Mouse (Mus musculus) MEL (cell line): Measurements from ENCODE around the gene Awat1. TPM values are rescaled to one million over a fixed set of nuclear protein-coding genes. Genes with fewer than 3 reads are reported as not detected.
A peak's percentile ranks its signal among the peaks of the same experiment; 100 is the strongest.

Source experiments
- DNase-seq: peaks from one replicate; pipeline ENCODE4 v3.0.0; 2011; ENCODE audit warnings: low read depth, low spot score
- H3K27ac ChIP-seq: 2 replicates; pipeline ENCODE4 v1.5.1; 2012; ENCODE audit warnings: low read depth, mild to moderate bottlenecking, control low read depth, low read length, moderate library complexity; ENCODE audit not compliant: control insufficient read depth
- H3K27me3 ChIP-seq, 2 experiments: fragments of 150-350 bp in 1 of 2; sonication (generic) in 1 of 2; 2 replicates each; pipeline ENCODE4 v1.6.1; 2012; ENCODE audit warnings: low read length in 2 of 2, mild to moderate bottlenecking in 2 of 2, improper control_type of control experiment in 1 of 2, moderate library complexity in 1 of 2; ENCODE audit not compliant: insufficient read depth in 2 of 2, control insufficient read depth in 1 of 2
- H3K36me3 ChIP-seq, 2 experiments: 2 replicates each; pipeline ENCODE4 v1.6.1; 2012 to 2014; ENCODE audit warnings: low read length in 2 of 2, improper control_type of control experiment in 1 of 2, inconsistent platforms in 1 of 2, mild to moderate bottlenecking in 1 of 2; ENCODE audit not compliant: insufficient read depth in 2 of 2, control insufficient read depth in 1 of 2
- H3K4me1 ChIP-seq, 2 experiments: fragments of 150-350 bp in 1 of 2; sonication (generic) in 1 of 2; 2 replicates each; pipeline ENCODE4 v1.6.1; 2012; ENCODE audit warnings: low read length in 2 of 2, improper control_type of control experiment in 1 of 2, mild to moderate bottlenecking in 1 of 2; ENCODE audit not compliant: insufficient read depth in 2 of 2, control insufficient read depth in 1 of 2
- H3K4me3 ChIP-seq, 2 experiments: fragments of 150-350 bp in 1 of 2; sonication (generic) in 1 of 2; 2 replicates each; pipeline ENCODE4 v1.5.1; 2012; ENCODE audit warnings: low read depth in 2 of 2, low read length in 2 of 2, mild to moderate bottlenecking in 2 of 2, moderate library complexity in 2 of 2, control low read depth in 1 of 2, improper control_type of control experiment in 1 of 2; ENCODE audit not compliant: control insufficient read depth in 1 of 2, insufficient read depth in 1 of 2
- H3K79me2 ChIP-seq: 2 replicates; pipeline ENCODE4 v1.6.1; 2012; ENCODE audit warnings: mild to moderate bottlenecking, low read length, moderate library complexity; ENCODE audit not compliant: control insufficient read depth, poor library complexity, insufficient read depth
- H3K9ac ChIP-seq: 2 replicates; pipeline ENCODE4 v1.6.1; 2012; ENCODE audit warnings: low read depth, mild to moderate bottlenecking, control low read depth, low read length, moderate library complexity; ENCODE audit not compliant: control insufficient read depth, poor library complexity, severe bottlenecking
- H3K9me3 ChIP-seq: fragments of 150-350 bp; sonication (generic); replicated peaks from 2 replicates; pipeline ENCODE4 v1.6.1; 2012; ENCODE audit warnings: mild to moderate bottlenecking, low read length, improper control_type of control experiment, moderate library complexity; ENCODE audit not compliant: insufficient read depth
- BHLHE40 ChIP-seq: IDR thresholded peaks from 2 replicates; pipeline ENCODE4 v1.6.1; 2012; ENCODE audit warnings: low read depth, mild to moderate bottlenecking, inconsistent platforms, low read length, improper control_type of control experiment, borderline replicate concordance
- CTCF ChIP-seq, 3 experiments: IDR thresholded peaks in 2 of 3; conservative IDR thresholded peaks in 1 of 3; 2 replicates each; pipeline ENCODE4 v1.5.1; 2011 to 2012; ENCODE audit warnings: low read length in 3 of 3, low read depth in 2 of 3, mild to moderate bottlenecking in 2 of 3, improper control_type of control experiment in 1 of 3, inconsistent platforms in 1 of 3, mixed read lengths in 1 of 3, moderate library complexity in 1 of 3; ENCODE audit not compliant: control insufficient read depth in 1 of 3, insufficient read depth in 1 of 3, poor library complexity in 1 of 3, severe bottlenecking in 1 of 3
- ELF1 ChIP-seq: IDR thresholded peaks from 2 replicates; pipeline ENCODE4 v1.6.1; 2014; ENCODE audit warnings: low read depth, mild to moderate bottlenecking, inconsistent platforms, low read length, improper control_type of control experiment, moderate library complexity
- ETS1 ChIP-seq: IDR thresholded peaks from 2 replicates; pipeline ENCODE4 v1.6.1; 2012; ENCODE audit warnings: low read depth, mild to moderate bottlenecking, inconsistent platforms, low read length, improper control_type of control experiment, moderate library complexity
- GABPA ChIP-seq: IDR thresholded peaks from 2 replicates; pipeline ENCODE4 v1.6.1; 2012; ENCODE audit warnings: low read depth, mild to moderate bottlenecking, inconsistent platforms, low read length, improper control_type of control experiment, moderate library complexity
- GATA1 ChIP-seq: IDR thresholded peaks from 2 replicates; pipeline ENCODE4 v1.6.1; 2011; ENCODE audit warnings: low read depth, low read length, improper control_type of control experiment
- HCFC1 ChIP-seq: IDR thresholded peaks from 2 replicates; pipeline ENCODE4 v1.6.1; 2012; ENCODE audit warnings: low read depth, mild to moderate bottlenecking, inconsistent platforms, low read length, improper control_type of control experiment, moderate library complexity
- KAT2A ChIP-seq: conservative IDR thresholded peaks from 2 replicates; pipeline ENCODE4 v1.6.1; 2012; ENCODE audit warnings: low read depth, low read length, improper control_type of control experiment, inconsistent platforms
- MAFK ChIP-seq: IDR thresholded peaks from 2 replicates; pipeline ENCODE4 v1.6.1; 2011; ENCODE audit warnings: low read depth, mild to moderate bottlenecking, low read length, improper control_type of control experiment, borderline replicate concordance
- MAX ChIP-seq: IDR thresholded peaks from 2 replicates; pipeline ENCODE4 v1.6.1; 2011; ENCODE audit warnings: low read length, improper control_type of control experiment
- MEF2A ChIP-seq: IDR thresholded peaks from 2 replicates; pipeline ENCODE4 v1.6.1; 2014; ENCODE audit warnings: low read depth, mild to moderate bottlenecking, inconsistent platforms, low read length, improper control_type of control experiment; ENCODE audit not compliant: poor library complexity, insufficient replicate concordance, severe bottlenecking; ENCODE audit errors: extremely low read depth
- MXI1 ChIP-seq: IDR thresholded peaks from 2 replicates; pipeline ENCODE4 v1.6.1; 2011; ENCODE audit warnings: mild to moderate bottlenecking, low read depth, low read length, improper control_type of control experiment
- MYB ChIP-seq: IDR thresholded peaks from 2 replicates; pipeline ENCODE4 v1.6.1; 2011; ENCODE audit warnings: mild to moderate bottlenecking, low read depth, low read length, improper control_type of control experiment
- MYC ChIP-seq: IDR thresholded peaks from 2 replicates; pipeline ENCODE4 v1.6.1; 2011; ENCODE audit warnings: low read depth, mild to moderate bottlenecking, low read length, improper control_type of control experiment, moderate library complexity
- POLR2AphosphoS2 ChIP-seq: IDR thresholded peaks from 2 replicates; pipeline ENCODE4 v1.6.1; 2011; ENCODE audit warnings: low read length, improper control_type of control experiment
- POLR2AphosphoS5 ChIP-seq: IDR thresholded peaks from 2 replicates; pipeline ENCODE4 v1.6.1; 2012; ENCODE audit warnings: low read depth, borderline replicate concordance, mild to moderate bottlenecking, inconsistent platforms, low read length, moderate library complexity, mixed read lengths
- RAD21 ChIP-seq: IDR thresholded peaks from 2 replicates; pipeline ENCODE4 v1.6.1; 2011; ENCODE audit warnings: mild to moderate bottlenecking, low read depth, low read length, improper control_type of control experiment
- RCOR1 ChIP-seq: IDR thresholded peaks from 2 replicates; pipeline ENCODE4 v1.6.1; 2012; ENCODE audit warnings: low read depth, mild to moderate bottlenecking, inconsistent platforms, low read length, improper control_type of control experiment
- SMC3 ChIP-seq: IDR thresholded peaks from 2 replicates; pipeline ENCODE4 v1.6.1; 2011; ENCODE audit warnings: low read depth, low read length, improper control_type of control experiment
- TCF12 ChIP-seq: IDR thresholded peaks from 2 replicates; pipeline ENCODE4 v1.6.1; 2014; ENCODE audit warnings: low read depth, mild to moderate bottlenecking, inconsistent platforms, low read length, improper control_type of control experiment, moderate library complexity
- USF2 ChIP-seq, 2 experiments: IDR thresholded peaks; 2 replicates each; pipeline ENCODE4 v1.6.1; 2011 to 2012; ENCODE audit warnings: improper control_type of control experiment in 2 of 2, low read length in 2 of 2, borderline replicate concordance in 1 of 2, inconsistent platforms in 1 of 2, low read depth in 1 of 2, mild to moderate bottlenecking in 1 of 2; ENCODE audit not compliant: insufficient read depth in 1 of 2
- ZNF384 ChIP-seq: IDR thresholded peaks from 2 replicates; pipeline ENCODE4 v1.6.1; 2012; ENCODE audit warnings: low read depth, mild to moderate bottlenecking, inconsistent platforms, low read length, improper control_type of control experiment
- polyA plus RNA-seq, 2 experiments: library from polyadenylated mRNA; stranded (reverse) in 1 of 2; unstranded in 1 of 2; fragments of >175 nt in 1 of 2; fragments of >200 nt in 1 of 2; gene quantifications; 2 replicates each; pipeline versions ENCODE4 v1.2.1 to v1.2.4; 2012; ENCODE audit warnings: low replicate concordance in 2 of 2, low read depth in 1 of 2; ENCODE audit not compliant: insufficient read length in 2 of 2, insufficient read depth in 1 of 2, missing spikeins in 1 of 2
- total RNA-seq: library from RNA; depleted of rRNA; stranded (reverse); fragments of 300-350 nt; gene quantifications from 2 replicates; pipeline ENCODE4 v1.2.3, GENCODE M21; 2012

The Awat1 gene
- total and polyA plus RNA-seq, 3 experiments: not detected

DNA sequence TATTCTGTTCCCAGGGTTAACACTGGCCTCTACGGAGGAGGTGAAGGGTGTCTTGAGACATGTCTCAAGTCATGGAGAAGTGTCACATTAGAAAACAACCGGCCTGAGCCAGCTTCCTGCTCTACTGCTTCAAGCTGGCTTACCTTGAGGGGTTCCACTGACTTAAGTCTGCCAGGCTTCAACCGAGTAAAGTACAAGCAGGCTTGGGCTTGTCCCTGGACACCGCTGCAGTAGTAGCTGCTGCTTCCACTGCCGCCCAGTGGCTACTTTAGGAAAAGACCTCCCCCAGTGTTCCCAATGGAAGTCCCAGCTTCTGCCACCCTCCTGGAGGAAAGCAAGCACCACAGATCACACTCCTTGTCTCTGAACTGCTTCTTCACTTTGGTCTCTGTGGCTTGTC lies 25.4 kb downstream of the Awat1 start:
- H3K4me3 ChIP-seq: no peak overlapping the region
- no peak overlapping the region for H3K9ac ChIP-seq
- no peaks in the 10 kb centered on the region for H3K27me3 ChIP-seq
- H3K4me1 ChIP-seq: no peaks in the 10 kb centered on the region
- no peak for DNase-seq
- no peaks in the 10 kb centered on the region for H3K79me2 ChIP-seq
- H3K9me3 ChIP-seq: no peaks in the 10 kb centered on the region
- no peaks in the 10 kb centered on the region for H3K36me3 ChIP-seq
- no peak overlapping the region for H3K27ac ChIP-seq
- TF ChIP-seq KAT2A (no peak), RCOR1 (no peak), RAD21 (peak; percentile 21), MEF2A (no peak), SMC3 (peak; percentile 41), CTCF (IDR thresholded peaks at IDR 0.05 in 2 of 3, conservative IDR thresholded peaks at IDR 0.05 in 1 of 3; ENCODE audit: control insufficient read depth in 1 of 3, insufficient read depth in 1 of 3, low read depth in 2 of 3, low read length in 3 of 3, poor library complexity in 1 of 3, severe bottlenecking in 1 of 3) (peak in 2 of 3 experiments; percentile 25 to 42; a peak in 4 of 6 replicates), USF2 (IDR thresholded peaks at IDR 0.05; ENCODE audit: borderline replicate concordance in 1 of 2, insufficient read depth in 1 of 2, low read depth in 1 of 2, low read length in 2 of 2) (no peak), POLR2AphosphoS2 (no peak), MAX (no peak), HCFC1 (no peak)

DNA sequence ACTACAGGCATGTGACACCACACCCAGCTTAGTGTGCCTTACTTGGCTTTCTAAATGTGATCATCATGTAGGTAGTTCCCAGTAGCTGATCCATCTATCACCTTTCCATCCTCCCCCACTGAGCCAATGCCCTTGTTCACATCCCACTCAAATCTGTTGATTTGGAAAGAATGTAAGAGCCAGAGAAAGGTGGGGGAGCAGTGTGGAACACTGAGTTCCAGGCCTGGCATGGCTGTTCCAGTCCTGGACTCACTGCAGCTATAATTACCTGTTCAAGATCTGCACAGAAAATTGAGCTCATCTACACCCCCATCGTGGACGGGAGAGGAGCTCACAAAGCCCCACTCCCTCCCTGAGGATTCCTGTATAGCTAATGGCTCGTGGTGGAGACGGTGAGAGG lies 27.7 kb downstream of the Awat1 start:
- Histone ChIP-seq H3K4me3 (no peak overlapping the region), H3K9me3 (no peaks in the 10 kb centered on the region), H3K27ac (no peak overlapping the region), H3K79me2 (no peaks in the 10 kb centered on the region), H3K36me3 (no peaks in the 10 kb centered on the region), H3K4me1 (no peaks in the 10 kb centered on the region), H3K27me3 (no peaks in the 10 kb centered on the region), H3K9ac (no peak overlapping the region)
- TF ChIP-seq ELF1: no peak
- TF ChIP-seq ETS1: no peak
- TF ChIP-seq GABPA: no peak
- no peak for TF ChIP-seq MYC
- DNase-seq: no peak

DNA sequence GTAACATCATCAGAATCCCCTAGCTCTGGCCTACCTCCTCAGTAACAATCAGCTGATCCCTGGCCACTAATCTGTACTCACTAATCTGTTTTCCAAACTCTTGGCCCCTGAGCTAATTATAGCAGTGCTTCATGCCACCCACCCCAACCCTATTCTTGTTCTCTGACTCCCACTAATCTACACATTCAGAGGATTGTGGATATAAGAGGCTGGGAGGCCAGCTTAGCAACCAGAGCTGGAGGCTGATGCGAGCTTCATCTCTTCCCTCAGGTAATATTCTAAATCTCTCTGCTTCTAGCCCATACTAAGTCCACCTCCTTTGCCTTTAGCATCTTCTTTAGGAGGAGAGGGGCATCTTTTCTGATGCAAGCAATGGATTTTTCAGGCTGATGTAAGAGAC lies 33.3 kb downstream of the Awat1 start, which contains the start of gene Arr3:
TSS of gene Arr3 (plus strand) at position 184 of the 400 bp plus-strand sequence.
- DNase-seq: no peak
- Histone ChIP-seq H3K4me1 (no peaks in the 10 kb centered on the region), H3K27ac (no peak within 1 kb of the TSS), H3K79me2 (no peaks in the 10 kb centered on the region), H3K36me3 (no peaks in the 10 kb centered on the region), H3K27me3 (no peaks in the 10 kb centered on the region), H3K4me3 (no peak within 1 kb of the TSS), H3K9ac (no peak within 1 kb of the TSS), H3K9me3 (no peaks in the 10 kb centered on the region)
- TF ChIP-seq BHLHE40 (no peak), RCOR1 (no peak), MXI1 (no peak), MYB (no peak), POLR2AphosphoS5 (no peak), TCF12 (no peak), MYC (no peak), GATA1 (no peak), ZNF384 (no peak), MAFK (no peak), USF2 (IDR thresholded peaks at IDR 0.05; ENCODE audit: borderline replicate concordance in 1 of 2, insufficient read depth in 1 of 2, low read depth in 1 of 2, low read length in 2 of 2) (no peak), GABPA (no peak)
